Mouse (Mus musculus) gastrocnemius, adult 2 months (tissue): ENCODE measurements around the gene Entpd2. TPM values are rescaled to one million over a fixed set of nuclear protein-coding genes. Genes with fewer than 3 reads are reported as not detected.
A peak's percentile ranks its signal among the peaks of the same experiment; 100 is the strongest.
"Not testable (repeated sequence)": the region's sequence is repeated elsewhere in the genome, so short reads cannot be mapped to it uniquely, and the experiment has no call there.

ENCODE experiments used
- DNase-seq: peaks from one replicate; pipeline ENCODE4 v3.0.0; 2022
- H3K27ac ChIP-seq: fragments of 200-600 bp; 2 replicates; pipeline ENCODE4 v1.8.1; 2022; ENCODE audit warnings: mild to moderate bottlenecking
- H3K4me3 ChIP-seq: fragments of 200-600 bp; 2 replicates; pipeline ENCODE4 v1.8.1; 2022; ENCODE audit warnings: mild to moderate bottlenecking, moderate library complexity
- CTCF ChIP-seq: fragments of 200-600 bp; IDR thresholded peaks from 2 replicates; pipeline ENCODE4 v1.8.1; 2022; ENCODE audit warnings: antibody characterized with exemption, mild to moderate bottlenecking, moderate library complexity
- intact Hi-C: fragments of 180-260 bp; cut with DNase I; formaldehyde crosslinking; loops from one replicate; pipeline ENCODE4 v1.15.1; 2025
- total RNA-seq, 2 experiments: library from RNA; stranded (reverse); gene quantifications; 2 replicates each; pipeline ENCODE4 v1.2.3; 2021

The Entpd2 gene
- total RNA-seq, 2 experiments from 2014 or later = 6.5 to 8.8 TPM

DNA sequence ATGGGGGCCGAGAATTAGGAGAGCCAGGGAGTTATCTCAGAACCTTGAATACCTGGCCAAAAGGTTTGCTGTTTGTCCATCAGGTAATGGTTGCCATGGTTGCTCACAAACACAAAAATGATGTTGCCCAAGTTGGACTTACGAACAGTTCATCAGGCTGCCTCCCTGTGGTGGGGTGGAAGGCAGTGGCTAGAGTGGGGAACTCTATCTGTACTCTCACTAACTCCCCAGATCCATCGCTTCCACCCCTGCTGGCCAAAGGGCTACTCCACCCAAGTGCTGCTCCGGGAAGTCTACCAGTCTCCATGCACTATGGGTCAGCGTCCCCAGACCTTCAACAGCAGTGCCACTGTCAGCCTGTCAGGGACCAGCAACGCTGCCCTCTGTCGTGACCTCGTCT lies 3.4 kb downstream of the Entpd2 start, which contains the start of gene Npdc1:
Gene Npdc1, plus strand, starts transcription at position 301 of the 400 bp plus-strand sequence.
- no peak for DNase-seq
- intact Hi-C loops = no loop called here

GRCm38 (mm10) chr2:25400291-25400690 lies 4.6 kb downstream of the Entpd2 start:
- DNase-seq = peak; percentile 72
- no peak for TF ChIP-seq CTCF
- Histone ChIP-seq H3K27ac (peak overlapping the region; percentile 78), H3K4me3 (peak overlapping the region; percentile 90)
- intact Hi-C loops = loop anchor here (2.0 kb wide), 1 partner anchor 23 kb away; no protein-coding TSS in a partner anchor

More for the DNA sequence above, 3.4 kb downstream of the Entpd2 start, which contains the start of gene Npdc1:
- Histone ChIP-seq H3K4me3 (peak within 1 kb of the TSS; percentile 90), H3K27ac (peak within 1 kb of the TSS; percentile 78)
- TF ChIP-seq CTCF = no peak

- Histone ChIP-seq H3K27ac (peak overlapping the region; percentile 78), H3K4me3 (peak overlapping the region; percentile 90)
- TF ChIP-seq CTCF = peak; percentile 84
These were observed 5.1 kb downstream of the Entpd2 start for GRCm38 (mm10) chr2:25400764-25401163.

DNA sequence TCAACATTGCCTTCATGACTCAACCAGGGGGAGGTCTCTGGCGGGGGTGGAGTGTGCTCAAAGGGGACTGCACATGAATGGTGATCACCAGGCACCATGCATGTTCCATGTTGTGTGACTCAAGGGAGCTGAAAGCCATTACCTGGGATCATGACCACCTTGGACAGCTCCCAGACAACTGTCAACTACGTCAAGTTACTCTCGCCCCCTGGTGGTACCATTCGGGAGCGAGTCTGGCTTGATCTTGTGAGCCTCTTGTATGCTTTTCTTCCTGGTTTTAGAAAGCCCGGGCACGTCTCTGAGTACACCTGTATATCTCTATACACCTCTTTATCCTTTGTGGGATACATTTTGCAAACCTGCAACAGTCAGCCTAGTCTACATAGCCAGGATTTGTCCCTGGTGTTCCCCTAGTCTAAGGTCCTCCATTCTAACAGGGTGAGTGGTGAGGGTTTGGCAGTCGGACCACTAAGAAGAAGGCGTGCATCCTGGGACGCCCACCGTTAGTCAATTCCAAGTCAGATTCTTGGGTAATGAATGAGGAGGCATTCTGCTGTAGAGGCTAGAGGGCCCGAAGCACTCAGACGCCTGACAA lies 6.8 kb downstream of the Entpd2 start:
- peak; percentile 65 for DNase-seq
- peak overlapping the region; percentile 84 for H3K27ac ChIP-seq
- TF ChIP-seq CTCF = peak; percentile 62
- H3K4me3 ChIP-seq = peak overlapping the region; percentile 90
- intact Hi-C loops = no loop called here

More at GRCm38 (mm10) chr2:25400764-25401163, 5.1 kb downstream of the Entpd2 start:
- intact Hi-C loops = loop anchor here (2.0 kb wide), 1 partner anchor 24 kb away; no protein-coding TSS in a partner anchor
- DNase-seq = peak; percentile 85

GRCm38 (mm10) chr2:25402972-25403601 lies 7.4 kb downstream of the Entpd2 start:
- no peak for TF ChIP-seq CTCF
- Histone ChIP-seq H3K27ac (peak overlapping the region; percentile 84), H3K4me3 (peak overlapping the region; percentile 90)
- DNase-seq = peak; percentile 76
- intact Hi-C loops = no loop called here

GRCm38 (mm10) chr2:25403994-25404393 lies 8.3 kb downstream of the Entpd2 start:
- peak overlapping the region; percentile 90 for H3K4me3 ChIP-seq
- intact Hi-C loops = no loop called here

GRCm38 (mm10) chr2:25408908-25409307 lies 13.2 kb downstream of the Entpd2 start:
- no peak overlapping the region for H3K27ac ChIP-seq
- H3K4me3 ChIP-seq = no peak overlapping the region
- intact Hi-C loops = no loop called here
- TF ChIP-seq CTCF = no peak
- DNase-seq = no peak

More at GRCm38 (mm10) chr2:25403994-25404393, 8.3 kb downstream of the Entpd2 start:
- H3K27ac ChIP-seq = no peak overlapping the region
- no peak for TF ChIP-seq CTCF
- DNase-seq = no peak

DNA sequence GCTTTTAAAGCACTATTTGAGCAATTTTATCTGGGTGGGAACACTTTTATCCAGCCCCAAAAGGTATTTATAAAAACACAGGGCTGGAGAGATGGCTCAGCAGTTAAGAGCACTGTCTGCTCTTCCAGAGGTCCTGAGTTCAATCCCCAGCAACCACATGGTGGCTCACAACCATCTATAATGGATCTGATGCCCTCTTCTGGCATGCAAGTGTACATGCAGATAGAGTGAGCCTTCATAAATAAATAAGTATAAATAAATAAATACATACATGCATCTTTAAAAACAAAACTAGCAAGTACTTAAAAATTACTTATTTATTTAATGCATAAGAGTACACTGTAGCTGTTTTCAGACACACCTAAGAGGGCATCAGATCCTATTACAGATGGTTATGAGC lies 17.8 kb downstream of the Entpd2 start:
- H3K27ac ChIP-seq, H3K4me3 ChIP-seq, intact Hi-C loops, DNase-seq: not testable (repeated sequence)
- peak; percentile 50 for TF ChIP-seq CTCF

DNA sequence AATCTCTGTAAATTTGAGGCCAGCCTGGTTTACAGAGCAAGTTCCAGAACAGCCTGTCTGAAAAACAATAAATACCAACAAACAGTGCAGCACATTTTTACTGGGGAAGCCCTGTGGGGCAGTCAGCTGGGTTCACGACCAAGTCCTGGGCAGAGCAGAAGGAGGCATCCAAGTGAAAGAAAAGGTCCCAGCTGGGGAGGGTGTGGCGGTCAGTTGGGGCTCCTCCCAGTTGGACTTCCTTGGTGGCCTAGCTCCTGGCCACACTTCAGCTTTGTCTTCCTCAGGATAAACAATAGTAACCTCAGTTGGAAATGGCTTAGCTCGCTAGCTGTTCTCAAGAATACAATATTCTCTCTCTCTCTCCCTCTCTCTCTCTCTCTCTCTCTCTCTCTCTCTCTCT lies 21.8 kb downstream of the Entpd2 start:
- DNase-seq = peak; percentile 54
- intact Hi-C loops = no loop called here
- Histone ChIP-seq H3K4me3 (no peak overlapping the region), H3K27ac (0 out of 2 replicates have a peak overlapping the region, but pooled peaks have one; percentile 24)
- no peak for TF ChIP-seq CTCF

- intact Hi-C loops = loop anchor here (1.0 to 5.0 kb wide), 2 partner anchors 61 to 130 kb away; no protein-coding TSS in a partner anchor
- no peak for DNase-seq
- H3K27ac ChIP-seq = no peak overlapping the region
- H3K4me3 ChIP-seq = no peak overlapping the region
- peak; percentile 63 for TF ChIP-seq CTCF
These were observed 26.2 kb downstream of the Entpd2 start for GRCm38 (mm10) chr2:25421896-25422295.

GRCm38 (mm10) chr2:25422587-25423410 lies 27.1 kb downstream of the Entpd2 start, which contains the start of gene Fut7:
Fut7 (plus strand) TSS chr2:25423267.
- TF ChIP-seq CTCF = no peak
- Histone ChIP-seq H3K27ac (peak within 1 kb of the TSS; percentile 43; the same call in 1 of the 2 replicates), H3K4me3 (no peak within 1 kb of the TSS)
- DNase-seq = no peak
- intact Hi-C loops = loop anchor here (1.0 to 5.0 kb wide), 2 partner anchors 61 to 130 kb away; no protein-coding TSS in a partner anchor

- H3K27ac ChIP-seq = no peak overlapping the region
- no peak overlapping the region for H3K4me3 ChIP-seq
- intact Hi-C loops = loop anchor here (5.0 kb wide), 1 partner anchor 129 kb away; no protein-coding TSS in a partner anchor
- no peak for TF ChIP-seq CTCF
- no peak for DNase-seq
These were observed 28.0 kb downstream of the Entpd2 start for GRCm38 (mm10) chr2:25423626-25424025.
